Mouse (Mus musculus): Measurements from ENCODE around the gene Sbds. TPM values are rescaled to one million over a fixed set of nuclear protein-coding genes. Genes with fewer than 3 reads are reported as not detected.
"Not testable (repeated sequence)": the region's sequence is repeated elsewhere in the genome, so short reads cannot be mapped to it uniquely, and the experiment has no call there.

Sbds gene
- polyA plus RNA-seq, 1 experiment, result 94.9 TPM

GRCm38 (mm10) chr5:130263454-130263853, 8.1 kb upstream of the Sbds start:
- TF ChIP-seq CTCF (IDR thresholded peaks at IDR 0.05; ENCODE audit: extremely low read depth, insufficient read depth, low read length) (peak; percentile 45; the same call in 1 of the 2 replicates), POLR2A (IDR thresholded peaks at IDR 0.05; ENCODE audit: extremely low read depth, insufficient read depth, low read length) (no peak)
- H3K4me3 ChIP-seq (ENCODE audit: insufficient read depth, low read length), result no peak overlapping the region
- H3K27ac ChIP-seq (ENCODE audit: insufficient read depth, low read length), result no peak overlapping the region
- no peaks in the 10 kb centered on the region; the same call in 1 of the 2 replicates for H3K4me1 ChIP-seq (ENCODE audit: control insufficient read depth, insufficient read depth, low read length)

GRCm38 (mm10) chr5:130257303-130257702, 2.0 kb upstream of the Sbds start:
- peak overlapping the region; percentile 60 for H3K4me3 ChIP-seq (ENCODE audit: insufficient read depth, low read length)
- H3K27ac ChIP-seq (ENCODE audit: insufficient read depth, low read length), result no peak overlapping the region
- H3K4me1 ChIP-seq (ENCODE audit: control insufficient read depth, insufficient read depth, low read length), result peaks cover 1% of the 10 kb centered on the region; the same call in 1 of the 2 replicates
- no peak for TF ChIP-seq POLR2A (IDR thresholded peaks at IDR 0.05; ENCODE audit: extremely low read depth, insufficient read depth, low read length)
- TF ChIP-seq CTCF (IDR thresholded peaks at IDR 0.05; ENCODE audit: extremely low read depth, insufficient read depth, low read length), result no peak

- peaks cover 1% of the 10 kb centered on the region; the same call in 1 of the 2 replicates for H3K4me1 ChIP-seq (ENCODE audit: control insufficient read depth, insufficient read depth, low read length)
- TF ChIP-seq POLR2A (IDR thresholded peaks at IDR 0.05; ENCODE audit: extremely low read depth, insufficient read depth, low read length) (peak; percentile 71), CTCF (IDR thresholded peaks at IDR 0.05; ENCODE audit: extremely low read depth, insufficient read depth, low read length) (no peak)
- H3K4me3 ChIP-seq (ENCODE audit: insufficient read depth, low read length), result peak overlapping the region; percentile 60
- no peak overlapping the region for H3K27ac ChIP-seq (ENCODE audit: insufficient read depth, low read length)
Measured at GRCm38 (mm10) chr5:130256678-130257271, 1.4 kb upstream of the Sbds start.

- H3K4me3 ChIP-seq (ENCODE audit: insufficient read depth, low read length), result peak overlapping the region; percentile 60; the same call in 1 of the 2 replicates
- H3K27ac ChIP-seq (ENCODE audit: insufficient read depth, low read length); H3K4me1 ChIP-seq (ENCODE audit: control insufficient read depth, insufficient read depth, low read length): not testable (repeated sequence)
Measured at GRCm38 (mm10) chr5:130255799-130256525, 632 bp upstream of the Sbds start.

GRCm38 (mm10) chr5:130254164-130255016, 940 bp downstream of the Sbds start:
- H3K4me3 ChIP-seq (ENCODE audit: insufficient read depth, low read length), result peak overlapping the region; percentile 78
- TF ChIP-seq POLR2A (IDR thresholded peaks at IDR 0.05; ENCODE audit: extremely low read depth, insufficient read depth, low read length), result no peak
- TF ChIP-seq CTCF (IDR thresholded peaks at IDR 0.05; ENCODE audit: extremely low read depth, insufficient read depth, low read length), result peak; percentile 40; the same call in 1 of the 2 replicates
- peaks cover 1% of the 10 kb centered on the region; the same call in 1 of the 2 replicates for H3K4me1 ChIP-seq (ENCODE audit: control insufficient read depth, insufficient read depth, low read length)
- 0 out of 2 replicates have a peak overlapping the region, but pooled peaks have one; percentile 20 for H3K27ac ChIP-seq (ENCODE audit: insufficient read depth, low read length)

- TF ChIP-seq CTCF (IDR thresholded peaks at IDR 0.05; ENCODE audit: extremely low read depth, insufficient read depth, low read length) (no peak), POLR2A (IDR thresholded peaks at IDR 0.05; ENCODE audit: extremely low read depth, insufficient read depth, low read length) (no peak)
Measured at GRCm38 (mm10) chr5:130247823-130248222, 7.5 kb downstream of the Sbds start.

GRCm38 (mm10) chr5:130241426-130241825, 13.9 kb downstream of the Sbds start:
- no peak overlapping the region for H3K4me3 ChIP-seq (ENCODE audit: insufficient read depth, low read length)
- H3K27ac ChIP-seq (ENCODE audit: insufficient read depth, low read length), result no peak overlapping the region
- TF ChIP-seq POLR2A (IDR thresholded peaks at IDR 0.05; ENCODE audit: extremely low read depth, insufficient read depth, low read length) (no peak), CTCF (IDR thresholded peaks at IDR 0.05; ENCODE audit: extremely low read depth, insufficient read depth, low read length) (no peak)
- no peaks in the 10 kb centered on the region for H3K4me1 ChIP-seq (ENCODE audit: control insufficient read depth, insufficient read depth, low read length)

More at GRCm38 (mm10) chr5:130247823-130248222, 7.5 kb downstream of the Sbds start:
- H3K4me1 ChIP-seq (ENCODE audit: control insufficient read depth, insufficient read depth, low read length), result no peaks in the 10 kb centered on the region
- H3K27ac ChIP-seq (ENCODE audit: insufficient read depth, low read length), result no peak overlapping the region
- H3K4me3 ChIP-seq (ENCODE audit: insufficient read depth, low read length), result no peak overlapping the region

GRCm38 (mm10) chr5:130239856-130240255, 15.5 kb downstream of the Sbds start:
- TF ChIP-seq CTCF (IDR thresholded peaks at IDR 0.05; ENCODE audit: extremely low read depth, insufficient read depth, low read length), result no peak
- TF ChIP-seq POLR2A (IDR thresholded peaks at IDR 0.05; ENCODE audit: extremely low read depth, insufficient read depth, low read length), result no peak
- H3K4me3 ChIP-seq (ENCODE audit: insufficient read depth, low read length), result no peak overlapping the region
- no peak overlapping the region for H3K27ac ChIP-seq (ENCODE audit: insufficient read depth, low read length)

GRCm38 (mm10) chr5:130239236-130239635, 16.1 kb downstream of the Sbds start:
- TF ChIP-seq POLR2A (IDR thresholded peaks at IDR 0.05; ENCODE audit: extremely low read depth, insufficient read depth, low read length), result no peak
- TF ChIP-seq CTCF (IDR thresholded peaks at IDR 0.05; ENCODE audit: extremely low read depth, insufficient read depth, low read length), result no peak
- Histone ChIP-seq H3K4me3 (ENCODE audit: insufficient read depth, low read length) (no peak overlapping the region), H3K27ac (ENCODE audit: insufficient read depth, low read length) (no peak overlapping the region), H3K4me1 (ENCODE audit: control insufficient read depth, insufficient read depth, low read length) (no peaks in the 10 kb centered on the region)

More at GRCm38 (mm10) chr5:130239856-130240255, 15.5 kb downstream of the Sbds start:
- no peaks in the 10 kb centered on the region for H3K4me1 ChIP-seq (ENCODE audit: control insufficient read depth, insufficient read depth, low read length)
